Mouse (Mus musculus): Measurements from ENCODE around the gene Arrb1. TPM values are rescaled to one million over a fixed set of nuclear protein-coding genes. Genes with fewer than 3 reads are reported as not detected.

Arrb1 gene
- polyA plus RNA-seq, 1 experiment from 2014 or later = 9.8 TPM

DNA sequence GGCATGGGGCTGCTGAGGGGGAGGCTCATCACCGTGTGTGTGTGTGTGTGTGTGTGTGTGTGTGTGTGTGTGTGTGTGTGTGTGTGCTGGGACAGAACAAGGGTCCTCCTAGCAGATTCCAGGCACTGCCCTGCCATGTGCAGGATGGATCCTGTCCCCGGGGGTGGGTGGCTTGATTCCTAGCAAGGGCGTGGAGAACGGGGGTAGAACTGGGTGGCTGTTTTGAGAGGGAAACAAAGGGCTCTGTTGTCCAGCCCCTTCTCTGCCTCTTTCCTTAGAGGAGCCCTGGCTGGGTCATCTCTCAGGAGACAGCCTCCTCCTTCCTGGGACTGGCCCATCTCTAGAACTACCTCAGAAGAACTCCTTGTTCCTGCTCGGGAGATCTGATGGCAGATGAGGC lies 5.9 kb downstream of the Arrb1 start:
- peaks cover 71% of the 10 kb centered on the region for H3K4me1 ChIP-seq
- H3K27me3 ChIP-seq (ENCODE audit: low read depth, poor library complexity, severe bottlenecking) = peaks cover 23% of the 10 kb centered on the region
- no peak overlapping the region for H3K4me3 ChIP-seq
- no peak for DNase-seq (ENCODE audit: low spot score)
- 64% methylated on average over 5 of the region's 5 CpGs for WGBS
- H3K9me3 ChIP-seq (replicated peaks) = no peaks in the 10 kb centered on the region
- H3K27ac ChIP-seq (replicated peaks) = peak overlapping the region; percentile 74
- 0 out of 2 replicates have a peak, but pooled peaks cover 6% of the 10 kb centered on the region for H3K36me3 ChIP-seq

DNA sequence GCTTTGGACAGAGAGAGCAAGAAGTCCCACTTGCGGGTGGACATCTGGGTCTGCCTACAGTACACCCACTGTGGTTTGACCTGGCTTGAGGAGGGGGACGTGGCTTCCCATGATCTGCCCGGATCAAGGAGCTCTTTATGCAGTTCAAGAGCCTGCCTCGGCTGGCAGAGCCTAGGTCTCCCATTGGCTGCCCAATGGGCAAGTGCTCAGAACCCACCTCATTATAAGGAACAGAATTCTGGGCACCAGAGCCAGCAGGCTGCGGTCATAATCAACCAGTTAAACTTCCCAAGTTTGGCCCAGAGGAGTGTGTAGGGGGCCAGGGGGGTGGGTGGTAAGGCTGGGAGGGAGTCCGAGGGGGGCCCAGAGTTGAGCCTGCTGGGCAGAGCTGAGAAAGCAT lies 9.0 kb downstream of the Arrb1 start:
- peaks cover 58% of the 10 kb centered on the region for H3K4me1 ChIP-seq
- 64% methylated on average over 6 of the region's 6 CpGs for WGBS
- no peaks in the 10 kb centered on the region for H3K9me3 ChIP-seq (replicated peaks)
- no peak overlapping the region for H3K27ac ChIP-seq (replicated peaks)
- no peak overlapping the region for H3K4me3 ChIP-seq
- no peaks in the 10 kb centered on the region for H3K27me3 ChIP-seq (ENCODE audit: low read depth, poor library complexity, severe bottlenecking)
- DNase-seq (ENCODE audit: low spot score) = no peak
- H3K36me3 ChIP-seq = 0 out of 2 replicates have a peak, but pooled peaks cover 6% of the 10 kb centered on the region

DNA sequence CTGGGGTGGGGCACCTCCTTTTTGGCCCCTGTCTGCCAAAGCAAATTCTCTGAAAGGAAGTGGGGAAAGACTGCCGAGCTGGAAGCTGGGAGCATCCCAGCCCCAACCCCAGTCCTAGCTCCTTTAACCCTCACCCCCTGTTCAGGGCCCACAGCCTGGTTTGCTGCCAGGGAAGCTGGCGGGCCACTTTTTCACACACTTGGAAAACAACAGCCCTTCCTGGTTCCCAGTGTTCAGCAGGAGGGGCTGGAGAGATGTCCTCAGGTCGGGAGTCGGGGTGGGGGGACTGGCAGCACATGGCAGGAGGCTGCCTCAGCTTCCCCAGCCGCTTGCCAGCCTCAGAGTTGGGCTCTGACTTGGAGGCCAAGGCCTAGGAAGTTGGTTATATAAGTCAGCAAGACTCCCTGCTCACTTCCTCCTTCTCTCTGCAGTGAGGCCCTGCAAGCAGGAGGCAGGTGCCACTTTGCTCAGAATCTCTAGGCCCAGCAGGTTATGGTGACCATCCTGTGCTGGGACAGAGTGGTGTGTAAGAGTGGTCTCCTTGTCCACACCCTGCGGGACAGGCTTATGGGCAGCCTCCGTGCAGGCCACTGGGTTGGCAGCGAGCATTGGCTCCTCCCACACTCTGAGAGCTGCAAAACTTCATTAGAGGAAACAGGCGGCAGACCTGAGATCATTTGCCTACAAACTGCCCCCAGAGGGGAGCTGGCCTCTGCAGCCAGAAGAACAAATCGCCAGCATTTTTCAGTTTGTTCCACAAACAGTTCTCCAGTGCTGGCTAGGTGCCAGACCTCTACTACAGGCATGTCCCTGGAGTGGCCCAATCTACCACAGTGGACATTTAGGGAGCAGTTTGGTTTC lies 10.8 kb downstream of the Arrb1 start:
- Histone ChIP-seq H3K4me1 (peaks cover 39% of the 10 kb centered on the region), H3K27me3 (ENCODE audit: low read depth, poor library complexity, severe bottlenecking) (no peaks in the 10 kb centered on the region), H3K9me3 (replicated peaks) (no peaks in the 10 kb centered on the region), H3K4me3 (no peak overlapping the region), H3K36me3 (peaks cover 20% of the 10 kb centered on the region), H3K27ac (replicated peaks) (peak overlapping the region; percentile 35)
- DNase-seq (ENCODE audit: low spot score) = no peak
- WGBS = 58% methylated on average over 10 of the region's 10 CpGs

DNA sequence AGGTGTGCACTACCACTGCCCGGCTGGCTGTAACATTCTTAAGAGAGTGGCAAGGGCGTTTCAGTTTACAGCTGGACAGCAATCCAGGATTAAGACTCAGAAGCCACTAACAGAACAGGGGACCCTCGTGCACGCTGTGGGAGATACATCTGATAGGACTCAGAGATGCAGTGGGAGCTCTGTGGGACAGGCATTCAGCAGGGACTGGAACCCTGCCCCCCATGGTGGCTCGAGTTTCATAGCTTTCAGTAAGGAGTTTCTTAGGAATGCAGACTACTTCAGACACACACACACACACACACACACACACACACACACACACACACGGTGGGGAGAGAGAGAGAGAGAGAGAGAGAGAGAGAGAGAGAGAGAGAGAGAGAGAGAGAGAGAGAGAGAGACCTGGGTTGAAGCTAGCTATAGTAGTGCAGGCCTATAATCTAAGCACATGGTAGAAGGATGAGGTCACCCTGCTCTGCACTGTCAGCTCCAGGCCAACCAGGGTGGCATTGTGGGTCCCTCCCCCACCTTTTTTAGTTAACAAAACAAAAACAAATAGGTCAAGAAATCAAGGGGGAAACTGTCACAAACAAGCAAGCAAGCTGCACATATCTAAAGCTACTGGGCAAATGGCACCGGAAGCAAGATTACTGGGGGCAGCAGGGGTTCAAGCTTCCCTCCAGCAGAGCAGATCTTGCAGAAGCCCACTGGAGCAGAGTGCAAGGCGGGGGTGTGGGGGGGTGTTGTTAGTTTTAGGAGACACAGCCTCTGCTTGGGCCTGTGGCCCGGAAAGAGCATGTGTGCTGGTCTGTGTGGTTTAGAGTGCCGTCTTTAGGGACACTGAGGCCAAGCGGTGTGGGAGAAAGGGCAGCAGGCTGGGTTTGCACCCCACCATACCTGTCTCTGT lies 12.6 kb downstream of the Arrb1 start:
- WGBS = 56% methylated on average over 10 of the region's 11 CpGs
- DNase-seq (ENCODE audit: low spot score) = no peak
- H3K36me3 ChIP-seq = peaks cover 24% of the 10 kb centered on the region

DNA sequence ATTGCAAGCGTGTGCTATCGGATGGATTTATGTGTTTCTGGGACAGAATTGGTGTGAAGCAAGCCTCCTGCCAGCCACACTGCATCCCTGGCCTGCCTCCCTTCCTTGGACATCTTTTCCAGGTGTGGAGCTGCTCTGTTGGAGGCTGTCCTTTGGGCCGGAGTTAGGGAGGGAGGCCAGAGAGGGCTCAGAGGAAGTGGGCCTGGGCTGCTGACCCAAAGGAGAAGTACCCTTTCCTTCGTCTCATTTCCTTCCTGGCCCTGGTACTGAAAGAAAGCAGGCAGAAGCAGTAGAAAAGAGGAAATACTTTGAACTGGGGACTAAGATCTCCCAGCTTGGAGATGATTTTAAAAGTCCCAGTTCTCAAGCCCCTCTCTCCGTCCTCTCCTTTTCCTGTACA lies 14.4 kb downstream of the Arrb1 start:
- WGBS = 95% methylated on average over 5 of the region's 5 CpGs
- DNase-seq (ENCODE audit: low spot score) = no peak
- Histone ChIP-seq H3K36me3 (peaks cover 24% of the 10 kb centered on the region), H3K27me3 (ENCODE audit: low read depth, poor library complexity, severe bottlenecking) (no peaks in the 10 kb centered on the region), H3K27ac (replicated peaks) (no peak overlapping the region), H3K4me3 (no peak overlapping the region), H3K9me3 (replicated peaks) (no peaks in the 10 kb centered on the region), H3K4me1 (peaks cover 38% of the 10 kb centered on the region)

More for the DNA sequence above, 12.6 kb downstream of the Arrb1 start:
- no peaks in the 10 kb centered on the region for H3K27me3 ChIP-seq (ENCODE audit: low read depth, poor library complexity, severe bottlenecking)
- H3K4me1 ChIP-seq = peaks cover 33% of the 10 kb centered on the region
- H3K4me3 ChIP-seq = no peak overlapping the region
- peak overlapping the region; percentile 42; the same call in 1 of the 2 replicates for H3K27ac ChIP-seq (replicated peaks)
- H3K9me3 ChIP-seq (replicated peaks) = no peaks in the 10 kb centered on the region

DNA sequence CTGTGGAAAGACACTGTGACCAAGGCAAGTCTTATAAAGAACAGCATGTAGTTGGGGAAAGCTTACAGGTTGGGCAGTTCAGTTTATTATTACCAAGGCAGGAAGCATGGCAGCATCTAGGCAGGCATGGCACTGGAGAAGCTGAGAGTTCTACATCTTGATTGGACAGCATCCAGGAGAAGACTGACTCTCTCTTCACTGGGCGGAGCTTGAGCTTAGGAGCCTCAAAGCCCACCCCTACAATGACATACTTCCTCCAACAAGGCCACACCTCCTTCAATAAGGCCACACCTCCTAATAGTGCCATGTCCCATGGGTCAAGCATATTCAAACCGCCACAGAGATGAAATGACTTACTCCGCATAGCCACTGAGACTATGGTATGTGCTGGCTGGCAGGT lies 16.4 kb downstream of the Arrb1 start:
- H3K27ac ChIP-seq (replicated peaks) = no peak overlapping the region
- DNase-seq (ENCODE audit: low spot score) = no peak
- H3K4me1 ChIP-seq = peaks cover 33% of the 10 kb centered on the region
- H3K9me3 ChIP-seq (replicated peaks) = no peaks in the 10 kb centered on the region
- WGBS = 98% methylated on average over 3 of the region's 3 CpGs
- no peak overlapping the region for H3K4me3 ChIP-seq
- peaks cover 17% of the 10 kb centered on the region for H3K36me3 ChIP-seq
- H3K27me3 ChIP-seq (ENCODE audit: low read depth, poor library complexity, severe bottlenecking) = no peaks in the 10 kb centered on the region

DNA sequence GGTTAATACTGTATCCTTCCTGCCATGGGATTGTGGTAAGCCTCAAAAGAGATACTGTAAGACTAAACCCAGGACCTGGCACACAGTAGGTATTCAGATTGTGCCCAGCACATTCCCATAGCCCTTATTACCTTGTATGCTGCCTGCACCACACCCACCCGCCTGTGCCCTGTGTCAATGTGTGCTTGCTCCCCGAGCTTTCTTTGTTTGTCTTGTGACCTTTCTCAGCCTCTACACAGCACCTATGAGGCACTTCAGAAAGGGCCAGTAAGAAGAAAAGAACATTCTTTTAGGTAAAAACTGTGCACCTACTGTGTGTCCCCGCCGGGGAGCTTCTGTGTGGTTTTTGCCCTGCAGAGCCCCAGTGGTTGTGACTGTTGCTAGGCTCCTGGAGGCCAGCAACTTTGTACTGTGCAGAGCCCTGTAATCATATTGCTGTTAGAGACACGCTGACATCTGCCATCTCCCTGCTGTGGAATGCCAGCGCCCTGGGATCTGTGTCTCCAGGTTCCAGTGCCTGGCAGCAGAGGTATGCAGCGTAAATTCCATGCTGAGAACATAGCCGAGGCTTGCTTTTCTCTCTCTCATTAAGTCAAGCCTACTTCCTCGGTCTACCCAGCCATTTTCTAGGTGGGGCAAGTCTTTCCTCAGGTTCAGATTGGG lies 18.1 kb downstream of the Arrb1 start:
- no peak for DNase-seq (ENCODE audit: low spot score)
- Histone ChIP-seq H3K9me3 (replicated peaks) (no peaks in the 10 kb centered on the region), H3K36me3 (peaks cover 17% of the 10 kb centered on the region), H3K4me3 (no peak overlapping the region), H3K27me3 (ENCODE audit: low read depth, poor library complexity, severe bottlenecking) (peaks cover 11% of the 10 kb centered on the region; the same call in 1 of the 2 replicates), H3K27ac (replicated peaks) (no peak overlapping the region), H3K4me1 (peaks cover 27% of the 10 kb centered on the region)
- WGBS = 60% methylated on average over 9 of the region's 9 CpGs

DNA sequence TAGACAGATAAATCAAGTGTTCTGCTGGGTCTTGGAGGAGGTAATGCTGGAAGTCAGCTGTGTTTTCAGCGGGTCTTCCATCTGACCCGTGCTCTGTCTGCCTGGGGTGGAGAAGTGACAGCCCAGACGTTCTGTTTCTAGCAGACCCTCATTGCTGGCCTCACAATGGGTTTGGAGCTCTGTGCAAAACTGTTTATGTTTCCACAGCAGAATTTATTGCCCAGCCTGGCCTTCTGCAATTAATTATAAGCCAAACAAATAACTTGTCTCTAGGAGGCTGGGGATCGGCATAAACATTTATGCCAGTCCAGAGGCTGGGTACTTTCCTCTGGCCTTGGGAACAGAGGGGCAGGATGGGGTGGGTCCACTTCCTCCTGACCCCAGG lies 18.6 kb downstream of the Arrb1 start:
- H3K36me3 ChIP-seq = peaks cover 17% of the 10 kb centered on the region
- no peak overlapping the region for H3K27ac ChIP-seq (replicated peaks)
- WGBS = 63% methylated on average over 4 of the region's 4 CpGs
- peaks cover 13% of the 10 kb centered on the region; the same call in 1 of the 2 replicates for H3K27me3 ChIP-seq (ENCODE audit: low read depth, poor library complexity, severe bottlenecking)
- H3K4me3 ChIP-seq = no peak overlapping the region
- H3K9me3 ChIP-seq (replicated peaks) = no peaks in the 10 kb centered on the region
- DNase-seq (ENCODE audit: low spot score) = no peak
- peaks cover 29% of the 10 kb centered on the region for H3K4me1 ChIP-seq

DNA sequence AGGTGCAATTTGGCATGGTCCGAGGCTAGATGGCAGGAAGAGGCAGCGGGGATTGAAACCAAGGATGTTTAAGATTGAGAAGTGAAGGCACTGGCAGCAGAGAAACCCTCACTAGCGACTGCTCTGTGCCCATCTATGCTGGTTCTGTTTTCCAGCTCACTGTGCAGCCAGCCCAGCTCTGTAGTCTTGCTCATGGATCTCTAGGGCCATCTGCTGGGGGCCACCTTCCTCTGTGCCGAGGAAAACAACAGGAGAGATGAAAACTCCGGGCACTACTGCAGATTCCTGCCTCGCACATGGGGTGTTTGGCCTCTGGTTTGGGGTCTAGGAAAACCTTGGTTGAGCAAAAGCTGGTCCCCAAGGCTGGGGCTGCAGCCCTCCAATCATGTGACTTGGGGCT lies 20.6 kb downstream of the Arrb1 start:
- Histone ChIP-seq H3K27ac (replicated peaks) (0 out of 2 replicates have a peak overlapping the region, but pooled peaks have one; percentile 38), H3K9me3 (replicated peaks) (no peaks in the 10 kb centered on the region), H3K36me3 (peaks cover 6% of the 10 kb centered on the region), H3K4me1 (peaks cover 41% of the 10 kb centered on the region), H3K4me3 (no peak overlapping the region), H3K27me3 (ENCODE audit: low read depth, poor library complexity, severe bottlenecking) (peaks cover 21% of the 10 kb centered on the region; the same call in 1 of the 2 replicates)
- DNase-seq (ENCODE audit: low spot score) = peak; percentile 56
- 32% methylated on average over 6 of the region's 6 CpGs for WGBS

DNA sequence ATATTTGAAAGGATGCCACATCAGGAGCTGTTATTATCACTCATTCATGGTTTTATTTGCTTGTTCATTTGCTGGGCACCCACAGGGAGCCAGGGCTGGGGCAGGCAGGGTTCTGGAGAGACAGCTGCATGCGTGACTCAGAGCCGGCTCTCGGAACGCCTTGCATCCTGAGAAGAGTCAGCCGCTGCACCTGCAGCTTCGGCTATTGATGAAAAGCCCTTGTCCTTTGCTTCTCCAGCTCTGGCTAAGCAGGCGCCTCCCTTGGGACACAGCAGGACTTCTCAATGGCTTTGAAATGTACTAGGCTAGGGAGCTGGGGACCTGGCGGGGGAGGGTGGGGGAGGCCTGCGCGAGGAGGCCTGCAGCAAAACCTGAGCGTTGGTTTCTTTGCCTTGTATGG lies 23.8 kb downstream of the Arrb1 start:
- peak; percentile 39 for DNase-seq (ENCODE audit: low spot score)
- Histone ChIP-seq H3K27me3 (ENCODE audit: low read depth, poor library complexity, severe bottlenecking) (peaks cover 30% of the 10 kb centered on the region; the same call in 1 of the 2 replicates), H3K36me3 (no peaks in the 10 kb centered on the region), H3K4me3 (peak overlapping the region; percentile 30), H3K9me3 (replicated peaks) (no peaks in the 10 kb centered on the region), H3K4me1 (peaks cover 59% of the 10 kb centered on the region), H3K27ac (replicated peaks) (peak overlapping the region; percentile 74)
- WGBS = 10% methylated on average over 11 of the region's 11 CpGs

DNA sequence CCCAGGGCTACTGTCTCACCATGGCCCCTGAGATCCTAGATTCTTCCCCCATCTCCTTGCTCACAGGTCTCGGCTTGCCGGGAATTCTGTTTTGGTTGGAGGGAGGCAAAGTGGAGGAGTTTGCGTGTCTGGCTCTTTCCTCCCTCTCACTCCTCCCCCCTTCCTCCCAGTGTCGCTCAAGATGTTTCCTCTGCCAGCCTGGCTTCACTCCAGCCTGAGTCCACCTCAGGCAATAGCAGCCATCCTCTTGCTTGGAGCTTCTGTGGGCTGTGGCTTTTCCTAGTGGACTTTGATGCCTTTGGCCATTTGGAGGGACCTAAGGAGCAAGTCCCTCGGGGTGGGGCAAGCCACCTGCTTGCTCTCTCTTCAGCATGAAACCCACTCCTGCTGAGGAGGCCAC lies 27.2 kb downstream of the Arrb1 start:
- Histone ChIP-seq H3K27ac (replicated peaks) (peak overlapping the region; percentile 53), H3K36me3 (no peaks in the 10 kb centered on the region), H3K9me3 (replicated peaks) (no peaks in the 10 kb centered on the region), H3K4me3 (no peak overlapping the region), H3K27me3 (ENCODE audit: low read depth, poor library complexity, severe bottlenecking) (peaks cover 31% of the 10 kb centered on the region; the same call in 1 of the 2 replicates), H3K4me1 (peaks cover 68% of the 10 kb centered on the region)
- DNase-seq (ENCODE audit: low spot score) = no peak
- WGBS = 44% methylated on average over 5 of the region's 5 CpGs

DNA sequence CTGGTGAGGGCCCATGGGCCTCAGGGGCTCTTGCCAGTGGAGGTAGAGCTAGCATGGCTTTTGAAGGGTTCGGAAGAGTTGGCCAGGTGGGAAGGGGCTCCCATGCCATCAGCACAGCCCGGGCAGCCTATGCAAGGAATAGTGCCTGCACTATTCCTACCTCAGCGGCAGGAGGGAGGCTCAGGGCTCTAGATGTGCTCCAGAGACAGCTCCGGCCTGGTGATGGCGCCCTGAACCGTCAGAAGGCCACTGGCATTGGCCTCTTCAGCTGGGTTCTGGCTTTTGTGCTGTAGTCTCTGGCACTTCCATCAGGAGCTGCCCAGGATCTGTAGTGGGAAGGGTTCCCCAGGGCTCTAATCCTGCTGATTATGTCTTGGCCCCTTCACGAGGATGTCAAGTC lies 28.0 kb downstream of the Arrb1 start:
- no peaks in the 10 kb centered on the region for H3K9me3 ChIP-seq (replicated peaks)
- H3K4me3 ChIP-seq = no peak overlapping the region
- 42% methylated on average over 7 of the region's 7 CpGs for WGBS
- peaks cover 24% of the 10 kb centered on the region; the same call in 1 of the 2 replicates for H3K27me3 ChIP-seq (ENCODE audit: low read depth, poor library complexity, severe bottlenecking)
- H3K27ac ChIP-seq (replicated peaks) = 0 out of 2 replicates have a peak overlapping the region, but pooled peaks have one; percentile 18
- no peaks in the 10 kb centered on the region for H3K36me3 ChIP-seq
- DNase-seq (ENCODE audit: low spot score) = no peak
- peaks cover 66% of the 10 kb centered on the region for H3K4me1 ChIP-seq
